Mouse (Mus musculus): ENCODE results near the gene Rapgefl1. TPM values are rescaled to one million over a fixed set of nuclear protein-coding genes. Genes with fewer than 3 reads are reported as not detected.
"Not testable (repeated sequence)": the region's sequence is repeated elsewhere in the genome, so short reads cannot be mapped to it uniquely, and the experiment has no call there.

Gene Rapgefl1
- polyA plus RNA-seq, 1 experiment from 2014 or later, result 4.7 TPM

DNA sequence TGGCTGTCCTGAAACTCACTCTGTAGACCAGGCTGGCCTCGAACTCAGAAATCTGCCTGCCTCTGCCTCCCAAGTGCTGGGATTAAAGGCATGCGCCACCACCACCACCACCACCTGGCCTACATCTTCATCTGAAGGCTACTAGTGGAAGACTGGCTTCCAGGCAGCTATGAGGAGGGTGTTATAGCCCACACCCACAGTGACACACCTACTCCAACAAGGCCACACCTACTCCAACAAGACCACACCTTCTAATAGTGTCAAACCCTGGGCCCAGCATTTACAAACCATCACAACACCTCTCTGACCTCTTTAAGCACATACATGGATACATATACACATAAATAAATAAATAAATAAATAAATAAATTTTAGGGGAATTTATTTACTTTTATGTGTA lies 10.5 kb upstream of the Rapgefl1 start:
- not testable (repeated sequence) for H3K27me3 ChIP-seq (replicated peaks); H3K27ac ChIP-seq; H3K4me3 ChIP-seq; H3K9me3 ChIP-seq; H3K4me2 ChIP-seq (replicated peaks); ATAC-seq (ENCODE audit: low FRiP score, low read depth); H3K9ac ChIP-seq; H3K4me1 ChIP-seq
- whole genome bisulfite sequencing, result 98% methylated on average over 2 of the region's 2 CpGs
- H3K36me3 ChIP-seq, result peaks cover 90% of the 10 kb centered on the region

DNA sequence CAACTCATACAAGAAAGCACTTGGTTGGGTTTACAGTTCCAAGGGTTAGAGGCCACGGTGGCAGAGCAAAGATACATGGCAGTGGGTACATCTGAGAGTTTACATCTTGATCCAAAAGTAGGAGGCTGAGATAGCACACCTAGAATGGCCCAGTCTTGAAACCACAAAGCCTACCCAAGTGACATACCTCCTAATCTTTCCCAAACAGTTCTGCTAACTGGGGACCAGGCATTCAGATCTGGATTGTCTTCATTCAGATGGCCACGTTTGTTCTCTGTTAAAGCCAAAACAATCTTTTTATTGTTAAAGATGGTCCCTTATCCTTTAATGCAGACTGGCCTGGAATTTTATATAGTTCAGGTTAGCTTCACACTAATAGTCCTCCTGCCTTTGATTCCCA lies 8.7 kb upstream of the Rapgefl1 start:
- Histone ChIP-seq H3K36me3 (peaks cover 90% of the 10 kb centered on the region), H3K27ac (no peak overlapping the region), H3K4me2 (replicated peaks) (no peak overlapping the region), H3K4me3 (no peak overlapping the region), H3K4me1 (no peaks in the 10 kb centered on the region), H3K27me3 (replicated peaks) (no peaks in the 10 kb centered on the region), H3K9me3 (no peaks in the 10 kb centered on the region), H3K9ac (no peak overlapping the region)
- no peak for ATAC-seq (ENCODE audit: low FRiP score, low read depth)
- WGBS, result 89% methylated on average over 2 of the region's 2 CpGs

DNA sequence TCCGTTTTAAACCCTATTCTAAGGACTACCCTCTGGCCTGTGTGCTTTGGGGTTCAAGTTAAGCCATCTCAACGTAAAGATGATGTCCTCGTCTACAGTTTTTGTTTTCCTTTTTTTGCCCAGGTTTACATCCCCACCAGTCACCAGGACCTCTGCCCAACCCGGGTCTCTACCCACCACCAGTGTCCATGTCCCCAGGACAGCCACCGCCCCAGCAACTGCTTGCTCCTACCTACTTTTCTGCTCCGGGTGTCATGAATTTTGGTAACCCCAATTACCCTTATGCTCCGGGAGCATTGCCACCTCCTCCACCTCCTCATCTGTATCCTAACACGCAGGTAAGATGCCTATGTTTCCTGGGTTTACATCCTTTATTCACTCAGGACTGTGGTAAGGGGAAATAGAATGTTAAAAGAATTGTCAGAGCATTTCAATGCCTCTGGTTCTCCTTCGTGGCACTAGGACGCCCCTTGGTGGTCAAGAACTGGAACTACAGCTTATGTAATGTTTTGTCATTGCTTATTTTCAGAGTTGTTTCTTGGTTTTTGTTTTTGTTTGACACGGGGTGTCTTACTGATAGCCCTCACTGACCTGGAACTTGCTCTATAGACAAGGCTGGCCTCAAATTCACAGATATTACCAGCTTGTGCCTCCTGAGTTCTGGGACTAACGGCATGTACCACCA lies 7.4 kb upstream of the Rapgefl1 start:
- ATAC-seq (ENCODE audit: low FRiP score, low read depth), result no peak
- H3K4me1 ChIP-seq, result no peaks in the 10 kb centered on the region
- WGBS, result 78% methylated on average over 12 of the region's 12 CpGs
- no peak overlapping the region for H3K27ac ChIP-seq
- peaks cover 90% of the 10 kb centered on the region for H3K36me3 ChIP-seq
- no peaks in the 10 kb centered on the region for H3K27me3 ChIP-seq (replicated peaks)
- H3K9me3 ChIP-seq, result no peaks in the 10 kb centered on the region
- no peak overlapping the region for H3K4me2 ChIP-seq (replicated peaks)
- H3K4me3 ChIP-seq, result no peak overlapping the region
- no peak overlapping the region for H3K9ac ChIP-seq

GRCm38 (mm10) chr11:98829875-98830274 lies 6.7 kb upstream of the Rapgefl1 start:
- ATAC-seq (ENCODE audit: low FRiP score, low read depth), result no peak
- WGBS, result 72% methylated on average over 4 of the region's 4 CpGs
- Histone ChIP-seq H3K36me3 (peaks cover 85% of the 10 kb centered on the region), H3K9ac (no peak overlapping the region), H3K4me2 (replicated peaks) (no peak overlapping the region), H3K27ac (no peak overlapping the region), H3K27me3 (replicated peaks) (no peaks in the 10 kb centered on the region), H3K9me3 (no peaks in the 10 kb centered on the region), H3K4me1 (no peaks in the 10 kb centered on the region), H3K4me3 (no peak overlapping the region)

- Histone ChIP-seq H3K4me1 (peaks cover 27% of the 10 kb centered on the region), H3K4me2 (replicated peaks) (no peak overlapping the region), H3K4me3 (no peak overlapping the region), H3K9me3 (no peaks in the 10 kb centered on the region), H3K27me3 (replicated peaks) (peaks cover 22% of the 10 kb centered on the region), H3K36me3 (peaks cover 34% of the 10 kb centered on the region), H3K9ac (no peak overlapping the region), H3K27ac (no peak overlapping the region)
- 55% methylated on average over 5 of the region's 5 CpGs for WGBS
- no peak for ATAC-seq (ENCODE audit: low FRiP score, low read depth)
Measured at GRCm38 (mm10) chr11:98835296-98835695, 1.3 kb upstream of the Rapgefl1 start.

GRCm38 (mm10) chr11:98835725-98836124 lies 860 bp upstream of the Rapgefl1 start:
- Histone ChIP-seq H3K4me2 (replicated peaks) (no peak overlapping the region), H3K4me1 (peaks cover 27% of the 10 kb centered on the region), H3K9me3 (no peaks in the 10 kb centered on the region), H3K36me3 (peaks cover 32% of the 10 kb centered on the region), H3K27ac (no peak overlapping the region), H3K9ac (no peak overlapping the region), H3K27me3 (replicated peaks) (peaks cover 22% of the 10 kb centered on the region), H3K4me3 (no peak overlapping the region)
- no peak for ATAC-seq (ENCODE audit: low FRiP score, low read depth)
- WGBS, result 63% methylated on average over 3 of the region's 3 CpGs

DNA sequence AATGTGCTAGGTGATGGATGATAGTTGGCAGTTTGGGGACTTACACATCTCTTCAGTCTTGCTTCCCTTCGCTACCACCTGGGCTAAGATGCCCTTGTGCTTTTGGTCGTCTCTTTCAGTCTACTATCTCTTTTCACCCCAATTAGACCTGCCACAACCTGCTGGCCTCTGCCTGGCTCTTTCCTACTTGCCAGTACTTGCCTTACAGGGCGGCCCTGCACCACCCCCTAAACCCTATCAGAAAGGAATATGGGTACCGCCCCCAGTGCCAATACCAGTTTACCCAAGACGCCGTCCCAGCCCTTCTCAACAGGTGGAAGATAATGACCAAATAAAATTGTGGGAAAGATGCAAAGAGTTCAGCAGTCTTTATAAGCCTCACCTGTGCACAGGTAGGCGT lies 457 bp upstream of the Rapgefl1 start:
- 29% methylated on average over 7 of the region's 7 CpGs for WGBS
- ATAC-seq (ENCODE audit: low FRiP score, low read depth), result 0 out of 2 replicates have a peak, but pooled peaks have one; percentile 27
- Histone ChIP-seq H3K27ac (no peak overlapping the region), H3K9ac (no peak overlapping the region), H3K4me1 (peaks cover 27% of the 10 kb centered on the region), H3K4me2 (replicated peaks) (peak overlapping the region; percentile 95), H3K36me3 (peaks cover 31% of the 10 kb centered on the region), H3K9me3 (no peaks in the 10 kb centered on the region), H3K4me3 (peak overlapping the region; percentile 65; the same call in 1 of the 2 replicates), H3K27me3 (replicated peaks) (peaks cover 22% of the 10 kb centered on the region)

- H3K27me3 ChIP-seq (replicated peaks), result peaks cover 22% of the 10 kb centered on the region
- peaks cover 27% of the 10 kb centered on the region for H3K4me1 ChIP-seq
- no peak overlapping the region for H3K27ac ChIP-seq
- no peaks in the 10 kb centered on the region for H3K9me3 ChIP-seq
- peak overlapping the region; percentile 65 for H3K4me3 ChIP-seq
- peak; percentile 52 for ATAC-seq (ENCODE audit: low FRiP score, low read depth)
- peak overlapping the region; percentile 75 for H3K9ac ChIP-seq
- peak overlapping the region; percentile 95 for H3K4me2 ChIP-seq (replicated peaks)
- 1% methylated on average over 27 of the region's 29 CpGs for WGBS
- peaks cover 20% of the 10 kb centered on the region for H3K36me3 ChIP-seq
Measured at GRCm38 (mm10) chr11:98837231-98837704, 683 bp downstream of the Rapgefl1 start.

DNA sequence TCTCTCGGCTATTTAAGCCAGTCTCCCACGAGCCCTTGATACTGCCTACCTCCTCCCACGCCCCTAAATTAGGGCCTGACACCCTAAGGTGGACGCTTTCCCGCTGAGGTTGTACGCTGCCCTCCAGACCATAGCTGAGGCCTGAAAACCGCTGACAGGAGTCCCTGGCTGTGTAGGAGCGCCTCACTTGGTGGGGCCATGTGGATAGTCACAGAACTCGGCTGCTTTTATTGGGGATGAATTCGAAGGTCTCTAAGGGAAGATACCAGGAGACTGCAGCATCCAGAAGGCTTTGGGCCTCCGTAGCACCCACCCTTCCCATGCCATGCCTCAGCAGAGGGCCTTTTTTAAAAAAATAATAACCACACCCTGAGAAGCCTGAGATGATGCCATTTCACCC lies 1.3 kb downstream of the Rapgefl1 start:
- ATAC-seq (ENCODE audit: low FRiP score, low read depth), result no peak
- Histone ChIP-seq H3K4me2 (replicated peaks) (peak overlapping the region; percentile 95), H3K9me3 (no peaks in the 10 kb centered on the region), H3K4me1 (peaks cover 27% of the 10 kb centered on the region), H3K9ac (0 out of 2 replicates have a peak overlapping the region, but pooled peaks have one; percentile 75), H3K27ac (no peak overlapping the region), H3K36me3 (peaks cover 13% of the 10 kb centered on the region), H3K27me3 (replicated peaks) (peaks cover 22% of the 10 kb centered on the region), H3K4me3 (peak overlapping the region; percentile 65; the same call in 1 of the 2 replicates)
- WGBS, result 48% methylated on average over 11 of the region's 11 CpGs

- Histone ChIP-seq H3K4me3 (no peak overlapping the region), H3K4me2 (replicated peaks) (no peak overlapping the region), H3K36me3 (peaks cover 7% of the 10 kb centered on the region), H3K9ac (no peak overlapping the region), H3K27ac (no peak overlapping the region), H3K27me3 (replicated peaks) (peaks cover 22% of the 10 kb centered on the region), H3K4me1 (peaks cover 27% of the 10 kb centered on the region), H3K9me3 (no peaks in the 10 kb centered on the region)
- 76% methylated on average over 9 of the region's 9 CpGs for WGBS
- no peak for ATAC-seq (ENCODE audit: low FRiP score, low read depth)
Measured at GRCm38 (mm10) chr11:98838512-98838911, 1.9 kb downstream of the Rapgefl1 start.

GRCm38 (mm10) chr11:98839402-98839801 lies 2.8 kb downstream of the Rapgefl1 start:
- H3K4me2 ChIP-seq (replicated peaks), result no peak overlapping the region
- ATAC-seq (ENCODE audit: low FRiP score, low read depth), result no peak
- peaks cover 22% of the 10 kb centered on the region for H3K27me3 ChIP-seq (replicated peaks)
- peaks cover 27% of the 10 kb centered on the region for H3K4me1 ChIP-seq
- no peak overlapping the region for H3K4me3 ChIP-seq
- H3K36me3 ChIP-seq, result peaks cover under 1% of the 10 kb centered on the region; the same call in 1 of the 2 replicates
- no peak overlapping the region for H3K27ac ChIP-seq
- H3K9ac ChIP-seq, result no peak overlapping the region
- WGBS, result 53% methylated on average over 6 of the region's 6 CpGs
- H3K9me3 ChIP-seq, result no peaks in the 10 kb centered on the region

GRCm38 (mm10) chr11:98839897-98840296 lies 3.3 kb downstream of the Rapgefl1 start:
- ATAC-seq (ENCODE audit: low FRiP score, low read depth), result no peak
- peaks cover 22% of the 10 kb centered on the region for H3K27me3 ChIP-seq (replicated peaks)

GRCm38 (mm10) chr11:98846016-98846415 lies 9.4 kb downstream of the Rapgefl1 start:
- Histone ChIP-seq H3K36me3 (no peaks in the 10 kb centered on the region), H3K9me3 (no peaks in the 10 kb centered on the region), H3K4me3 (no peak overlapping the region), H3K27me3 (replicated peaks) (0 out of 2 replicates have a peak, but pooled peaks cover 1% of the 10 kb centered on the region), H3K4me1 (peaks cover 19% of the 10 kb centered on the region), H3K9ac (no peak overlapping the region), H3K4me2 (replicated peaks) (no peak overlapping the region), H3K27ac (no peak overlapping the region)
- no peak for ATAC-seq (ENCODE audit: low FRiP score, low read depth)
- 59% methylated on average over 13 of the region's 13 CpGs for WGBS

More at GRCm38 (mm10) chr11:98839897-98840296, 3.3 kb downstream of the Rapgefl1 start:
- no peak overlapping the region for H3K4me2 ChIP-seq (replicated peaks)
- no peak overlapping the region for H3K9ac ChIP-seq
- no peak overlapping the region for H3K27ac ChIP-seq
- 71% methylated on average over 10 of the region's 10 CpGs for WGBS
- no peak overlapping the region for H3K4me3 ChIP-seq
- peaks cover 27% of the 10 kb centered on the region for H3K4me1 ChIP-seq
- no peaks in the 10 kb centered on the region for H3K9me3 ChIP-seq
- no peaks in the 10 kb centered on the region for H3K36me3 ChIP-seq

Measured in neural tube, embryonic 12.5 days (tissue).